Comparison of ENCODE assay signal across 9 mouse cellular contexts in genomic region chr2:164405060-164405459, GRCm38 (mm10). TPM values are rescaled to one million over a fixed set of nuclear protein-coding genes. Genes with fewer than 3 reads are reported as not detected.
DNase-seq lines count a peak whose midpoint lies in the region; ATAC-seq and TF ChIP-seq lines count a peak whose summit lies in the region.
"Had no signal": no experiment of that assay in that cellular context is flagged by ENCODE, and none has a peak within 500 bp of the region (broad histone marks: within the 10 kb centered on the region; RNA-seq: fewer than 3 reads in every experiment).

Gene Matn4, minus strand, starts transcription at chr2:164405160.

- peak within 1 kb of the TSS; percentile 69 for H3K4me3 ChIP-seq in gastrocnemius, adult 2 months
- peak within 1 kb of the TSS; percentile 46 for H3K4me3 ChIP-seq in lung, embryonic 15.5 days
- peak within 1 kb of the TSS; percentile 52 for H3K4me3 ChIP-seq in limb, embryonic 13.5 days
- H3K4me3 ChIP-seq in stomach, embryonic 15.5 days (replicated peaks): peak within 1 kb of the TSS; percentile 42

- no peak for DNase-seq in gastrocnemius, adult 2 months
- DNase-seq in gastrocnemius, postnatal 25 days: no peak
- DNase-seq in lung, postnatal 10 days: no peak
- no peak for DNase-seq in adrenal gland, postnatal 36 days
- no peak for DNase-seq in kidney, postnatal 10 days

- peaks cover 75% of the 10 kb centered on the region for H3K27me3 ChIP-seq in lung, embryonic 15.5 days
- peaks cover 99% of the 10 kb centered on the region for H3K27me3 ChIP-seq in limb, embryonic 13.5 days
- peaks cover 71% of the 10 kb centered on the region for H3K27me3 ChIP-seq in stomach, embryonic 15.5 days (replicated peaks)

- ATAC-seq in lung, embryonic 15.5 days (ENCODE audit: borderline replicate concordance, extremely low read depth, low FRiP score, low TSS enrichment): no peak
- ATAC-seq in limb, embryonic 13.5 days (ENCODE audit: low FRiP score, low read depth): no peak
- ATAC-seq in stomach, embryonic 15.5 days (ENCODE audit: insufficient read depth, low FRiP score, low read depth): no peak

- peak within 1 kb of the TSS; percentile 74 for H3K4me2 ChIP-seq in lung, embryonic 15.5 days
- H3K4me2 ChIP-seq in limb, embryonic 13.5 days (replicated peaks): peak within 1 kb of the TSS; percentile 72
- peak within 1 kb of the TSS; percentile 68 for H3K4me2 ChIP-seq in stomach, embryonic 15.5 days

- peak within 1 kb of the TSS; percentile 62 for H3K27ac ChIP-seq in gastrocnemius, adult 2 months
- H3K27ac ChIP-seq in lung, embryonic 15.5 days: peak within 1 kb of the TSS; percentile 94
- H3K27ac ChIP-seq in limb, embryonic 13.5 days: peak within 1 kb of the TSS; percentile 85
- no peak within 1 kb of the TSS for H3K27ac ChIP-seq in stomach, embryonic 15.5 days

- peak within 1 kb of the TSS; percentile 48 for H3K9ac ChIP-seq in lung, embryonic 15.5 days
- H3K9ac ChIP-seq in limb, embryonic 13.5 days: peak within 1 kb of the TSS; percentile 71
- peak within 1 kb of the TSS; percentile 14 for H3K9ac ChIP-seq in stomach, embryonic 15.5 days

- peaks cover 60% of the 10 kb centered on the region for H3K4me1 ChIP-seq in lung, embryonic 15.5 days
- H3K4me1 ChIP-seq in limb, embryonic 13.5 days: peaks cover 58% of the 10 kb centered on the region
- H3K4me1 ChIP-seq in stomach, embryonic 15.5 days: peaks cover 27% of the 10 kb centered on the region

- intact Hi-C loops in gastrocnemius, adult 2 months (cut with DNase I): no loop called here

- H3K9me3 ChIP-seq in lung, embryonic 15.5 days: no peaks in the 10 kb centered on the region
- H3K9me3 ChIP-seq in limb, embryonic 13.5 days: no peaks in the 10 kb centered on the region
- H3K9me3 ChIP-seq in stomach, embryonic 15.5 days: no peaks in the 10 kb centered on the region

- WGBS in lung, embryonic 15.5 days: 10% methylated on average over 9 of the region's 9 CpGs
- WGBS in limb, embryonic 13.5 days: 3% methylated on average over 9 of the region's 9 CpGs
- WGBS in stomach, embryonic 15.5 days: 14% methylated on average over 9 of the region's 9 CpGs

- H3K36me3 ChIP-seq in lung, embryonic 15.5 days: no peaks in the 10 kb centered on the region
- H3K36me3 ChIP-seq in limb, embryonic 13.5 days: peaks cover 4% of the 10 kb centered on the region; the same call in 1 of the 2 replicates
- H3K36me3 ChIP-seq in stomach, embryonic 15.5 days: no peaks in the 10 kb centered on the region

- TF ChIP-seq CTCF in gastrocnemius, adult 2 months (IDR thresholded peaks at IDR 0.05): no peak

RNA-seq across cellular contexts. Expression of gene Matn4, which starts in this region (rescaled TPM):
- total RNA-seq in gastrocnemius, adult 2 months (2021): 1 to 10 TPM in 1 of 2 experiments, under 1 TPM in 1; 0.56 to 1.7 TPM
- 1 to 10 TPM; 1.0 to 2.3 TPM for total RNA-seq in gastrocnemius, postnatal 25 days (2021)
- polyA plus RNA-seq in lung, embryonic 15.5 days (2015; fragmentation: Nextera tagmentation; extraction: Ambion mirVana): 41.3 and 42.7 TPM in 2 replicates
- polyA plus RNA-seq in limb, embryonic 13.5 days (2015; fragmentation: Nextera tagmentation; extraction: Ambion mirVana): 192 and 200 TPM in 2 replicates
- polyA plus RNA-seq in stomach, embryonic 15.5 days (2015; fragmentation: Nextera tagmentation; extraction: Ambion mirVana): 12.4 and 14.7 TPM in 2 replicates
- 1 to 10 TPM in 1 of 2 experiments, under 1 TPM in 1; 0.92 to 1.4 TPM for total RNA-seq in adrenal gland, postnatal 36 days (2021)
- total RNA-seq: hematopoietic stem cell, adult 5-6 weeks had no signal

Comparison
In these comparisons a context has a peak if more than half of its experiments do, and no peak if none do; other contexts are left out.
1. H3K9ac ChIP-seq: peak in every context shown above with its lines; median percentile 71 in limb, embryonic 13.5 days; 48 in lung, embryonic 15.5 days; 14 in stomach, embryonic 15.5 days.